Mouse (Mus musculus) layer of hippocampus, postnatal 14 days (tissue): ENCODE data around the gene Gm10100. TPM values are rescaled to one million over a fixed set of nuclear protein-coding genes. Genes with fewer than 3 reads are reported as not detected.
"Not testable (repeated sequence)": the region's sequence is repeated elsewhere in the genome, so short reads cannot be mapped to it uniquely, and the experiment has no call there.

Experiments
- DNase-seq, 2 experiments: peaks; one replicate each; pipeline ENCODE4 v3.0.0; 2021 to 2022; ENCODE audit warnings: low spot score in 2 of 2, mixed read lengths in 1 of 2
- total RNA-seq, 2 experiments: library from RNA; stranded (reverse); gene quantifications; 2 replicates each; pipeline ENCODE4 v1.2.3; 2021

Gene Gm10100
- total RNA-seq, 2 experiments from 2014 or later, result not detected

- not testable (repeated sequence) for DNase-seq
These were observed 25.0 kb downstream of the Gm10100 start, which contains the start of gene Gm9736 for GRCm38 (mm10) chr10:77751254-77751653. Gene Gm9736, minus strand, starts transcription at chr10:77751354.

GRCm38 (mm10) chr10:77752312-77752711 lies 26.0 kb downstream of the Gm10100 start:
- DNase-seq, result not testable (repeated sequence)

GRCm38 (mm10) chr10:77753448-77753847 lies 27.2 kb downstream of the Gm10100 start:
- DNase-seq, result no peak

GRCm38 (mm10) chr10:77759582-77759981 lies 33.3 kb downstream of the Gm10100 start, which contains the start of gene Gm3233:
Gene Gm3233, minus strand, starts transcription at chr10:77759682.
- not testable (repeated sequence) for DNase-seq

- DNase-seq, result no peak
These were observed 43.4 kb downstream of the Gm10100 start for GRCm38 (mm10) chr10:77769727-77770126.

GRCm38 (mm10) chr10:77771225-77771624 lies 44.9 kb downstream of the Gm10100 start, which contains the start of gene Gm3238:
Gene Gm3238, minus strand, starts transcription at chr10:77771325.
- DNase-seq, result not testable (repeated sequence)

GRCm38 (mm10) chr10:77772142-77772541 lies 45.9 kb downstream of the Gm10100 start:
- DNase-seq, result not testable (repeated sequence)

Other genes starting within 250 kb of the Gm10100 start
- 10 to 100 TPM; 32.3 to 34.9 TPM for gene Fam207a, start 210.7 kb upstream of the Gm10100 start, total RNA-seq
- 1 to 10 TPM; 2.2 to 3.1 TPM for gene Itgb2, start 196.2 kb upstream of the Gm10100 start, total RNA-seq
- gene Pttg1ip, start 144.8 kb upstream of the Gm10100 start, total RNA-seq, result 10 to 100 TPM; 77.4 to 79.9 TPM
- 100 to 1,000 TPM; 116 to 134 TPM for gene Sumo3, start 120.4 kb upstream of the Gm10100 start, total RNA-seq
- gene Gm49325, start 120.3 kb upstream of the Gm10100 start, total RNA-seq, result 10 to 100 TPM; 12.6 to 19.9 TPM
- gene Ube2g2, start 104.2 kb upstream of the Gm10100 start, total RNA-seq, result 10 to 100 TPM; 63.9 to 69.0 TPM
- gene Tspear, start 39.9 kb upstream of the Gm10100 start, total RNA-seq, result under 1 TPM in 1 of 2 experiments, not detected in 1; 0.14 TPM
- gene Gm19402, start 35.7 kb upstream of the Gm10100 start, total RNA-seq, result not detected
- not detected for gene Gm9508, start 29.3 kb upstream of the Gm10100 start, total RNA-seq
- not detected for gene Gm10272, start 19.9 kb upstream of the Gm10100 start, total RNA-seq
- gene Gm10024, start 15.0 kb upstream of the Gm10100 start, total RNA-seq, result not detected
- gene Gm10142, start 10.7 kb upstream of the Gm10100 start, total RNA-seq, result not detected
- gene Krtap12-1, start 5.9 kb upstream of the Gm10100 start, total RNA-seq, result not detected
- gene Gm18596, start 16.2 kb downstream of the Gm10100 start, total RNA-seq, result not detected
- gene Gm9736, start 24.9 kb downstream of the Gm10100 start, total RNA-seq, result not detected
- gene Gm3233, start 33.2 kb downstream of the Gm10100 start, total RNA-seq, result not detected
- not detected for gene Gm3238, start 44.8 kb downstream of the Gm10100 start, total RNA-seq
- gene Gm7138, start 50.5 kb downstream of the Gm10100 start, total RNA-seq, result not detected
- gene Gm3250, start 56.1 kb downstream of the Gm10100 start, total RNA-seq, result not detected
- gene Gm7137, start 61.7 kb downstream of the Gm10100 start, total RNA-seq, result not detected
- not detected for gene Gm9639, start 68.6 kb downstream of the Gm10100 start, total RNA-seq
- not detected for gene Gm19668, start 72.6 kb downstream of the Gm10100 start, total RNA-seq
- not detected for gene Gm9507, start 85.4 kb downstream of the Gm10100 start, total RNA-seq
- gene Gm2696, start 88.2 kb downstream of the Gm10100 start, total RNA-seq, result not detected
- gene Krtap10-4, start 100.6 kb downstream of the Gm10100 start, total RNA-seq, result not detected
- gene Krtap10-10, start 109.5 kb downstream of the Gm10100 start, total RNA-seq, result not detected
- gene Gm36176, start 120.3 kb downstream of the Gm10100 start, total RNA-seq, result not detected
- not detected for gene Gm10318, start 126.4 kb downstream of the Gm10100 start, total RNA-seq
- gene Gm3285, start 135.5 kb downstream of the Gm10100 start, total RNA-seq, result not detected
- 10 to 100 TPM; 10.4 to 10.8 TPM for gene Lrrc3, start 176.1 kb downstream of the Gm10100 start, total RNA-seq
- gene Trpm2, start 244.1 kb downstream of the Gm10100 start, total RNA-seq, result 10 to 100 TPM; 31.3 to 32.6 TPM